Mouse (Mus musculus) heart, adult 18-20 months (tissue): ENCODE data around the gene Piezo1. TPM values are rescaled to one million over a fixed set of nuclear protein-coding genes. Genes with fewer than 3 reads are reported as not detected.

ENCODE experiments used
- DNase-seq, 2 experiments: peaks; one replicate each; pipeline ENCODE4 v3.0.0; 2021 to 2022; ENCODE audit warnings: mixed read lengths in 1 of 2
- total RNA-seq, 2 experiments: library from RNA; stranded (reverse); gene quantifications; 2 replicates each; pipeline ENCODE4 v1.2.3; 2021

Gene Piezo1
- total RNA-seq, 2 experiments from 2014 or later: 11.4 to 13.3 TPM

- DNase-seq: no peak
Observed at GRCm38 (mm10) chr8:122457171-122457570, 94.0 kb downstream of the Piezo1 start.

- no peak for DNase-seq
Observed at GRCm38 (mm10) chr8:122454409-122454808, 96.7 kb downstream of the Piezo1 start.

- peak; percentile 49 to 76 for DNase-seq
Observed at GRCm38 (mm10) chr8:122452154-122452553, 99.0 kb downstream of the Piezo1 start.

DNA sequence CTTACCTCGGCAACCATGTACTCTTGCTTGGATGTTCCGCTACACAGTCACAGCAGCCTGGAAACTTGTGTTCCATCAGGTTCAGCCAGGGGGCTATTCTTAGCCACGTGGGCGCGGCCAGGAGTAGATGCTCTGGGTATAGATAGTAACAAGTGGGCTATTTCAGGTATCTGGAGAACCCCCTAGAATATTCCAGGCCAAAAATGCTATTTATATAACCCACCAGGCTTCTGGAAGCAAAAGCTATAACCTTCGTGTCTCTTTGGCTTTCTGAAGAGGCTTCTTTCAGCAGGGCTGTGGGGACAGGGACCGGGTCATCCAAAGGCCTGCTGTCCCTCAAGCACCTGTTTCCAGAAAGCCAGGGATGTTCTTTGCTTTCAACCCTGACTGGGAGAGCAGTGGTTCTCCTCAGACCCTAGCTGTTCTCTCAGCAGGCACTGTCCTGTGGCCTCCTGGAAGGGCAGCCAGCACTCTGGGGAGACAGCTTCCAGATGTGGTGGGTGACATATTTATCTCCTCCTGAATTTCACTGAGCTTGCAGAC, 99.9 kb downstream of the Piezo1 start:
- DNase-seq: peak; percentile 72 to 84

- no peak for DNase-seq
Observed at GRCm38 (mm10) chr8:122445203-122445602, 105.9 kb downstream of the Piezo1 start.

- peak; percentile 91 to 92 for DNase-seq
Observed at GRCm38 (mm10) chr8:122444058-122444748, 106.9 kb downstream of the Piezo1 start.

DNA sequence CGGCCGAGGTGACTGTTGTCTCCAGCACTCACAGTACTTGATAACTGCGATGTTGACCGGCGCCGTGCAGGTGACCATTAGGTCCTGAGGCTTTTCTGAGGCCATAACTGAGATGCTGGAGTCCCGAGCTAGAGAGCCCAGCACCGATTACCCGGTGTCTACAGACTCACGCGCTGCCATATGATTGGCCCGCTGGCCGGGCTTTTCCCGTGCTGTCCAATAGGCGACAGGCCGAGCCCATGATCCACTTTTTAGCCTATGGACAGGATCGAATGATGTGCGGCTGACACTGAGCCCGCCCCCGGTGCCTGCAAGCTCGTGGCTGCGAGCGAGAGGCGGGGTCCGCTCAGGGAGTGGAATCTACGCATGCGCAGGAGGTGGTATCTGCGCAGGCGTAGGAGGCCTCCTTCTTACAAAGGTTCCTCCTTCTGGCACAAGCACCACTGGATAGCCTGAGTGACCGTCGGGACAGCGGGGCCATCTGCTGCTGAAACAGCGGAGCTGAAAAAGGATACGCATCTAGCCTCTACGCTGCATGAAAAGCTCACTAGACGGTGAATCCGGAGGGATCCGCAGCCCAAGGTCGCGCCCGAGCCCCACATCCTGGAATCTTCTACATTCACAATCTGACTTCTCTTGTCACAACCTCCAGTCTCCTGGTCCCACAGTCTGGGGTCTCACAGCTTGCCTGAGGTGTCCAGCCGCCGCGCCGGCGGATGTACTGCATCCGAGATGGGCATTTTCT, 107.7 kb downstream of the Piezo1 start, which contains the start of gene Mvd:
TSS of gene Mvd (minus strand) at position 161 of the 745 bp plus-strand sequence.
- peak; percentile 98 to 100 for DNase-seq

GRCm38 (mm10) chr8:122442781-122443180, 108.3 kb downstream of the Piezo1 start:
- DNase-seq: no peak

DNA sequence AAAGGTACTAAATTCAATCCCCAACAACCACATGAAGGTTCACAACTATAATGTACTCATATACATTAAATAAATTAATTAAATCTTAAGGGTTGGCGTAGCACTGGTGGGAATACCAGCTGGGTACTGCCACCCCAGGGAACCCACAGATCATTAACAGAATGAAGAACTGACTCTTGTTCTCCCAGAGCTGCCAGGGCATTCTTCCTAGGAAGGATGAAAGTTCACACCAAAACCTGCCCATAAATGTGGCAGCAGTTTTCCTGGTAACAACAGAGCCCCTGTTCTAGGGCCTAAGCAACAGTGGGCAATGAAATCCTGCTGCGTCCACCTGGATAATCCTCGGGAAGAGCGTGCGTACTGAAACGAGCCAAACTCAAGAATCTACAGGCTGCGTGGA, 108.8 kb downstream of the Piezo1 start:
- DNase-seq: no peak

DNA sequence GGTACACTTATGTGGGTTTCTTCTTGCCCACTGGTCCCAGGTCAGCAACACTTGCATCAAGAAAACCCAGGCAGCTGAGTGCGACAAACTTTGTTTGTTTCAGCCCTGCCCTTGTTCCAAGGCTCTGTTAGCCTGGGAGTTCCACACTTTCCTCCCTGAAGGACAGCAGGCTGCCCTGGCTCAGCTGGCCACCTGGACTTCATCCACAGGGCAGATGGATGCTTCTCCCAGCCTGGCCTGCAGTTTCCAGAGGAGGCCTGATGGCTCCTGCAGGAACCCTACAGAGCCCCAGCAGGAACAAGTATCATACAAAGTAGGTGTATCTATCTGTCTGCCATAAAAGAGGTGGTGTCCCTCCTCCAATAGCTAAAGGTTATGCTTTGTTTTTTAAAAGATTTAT, 109.8 kb downstream of the Piezo1 start:
- DNase-seq: no peak

DNA sequence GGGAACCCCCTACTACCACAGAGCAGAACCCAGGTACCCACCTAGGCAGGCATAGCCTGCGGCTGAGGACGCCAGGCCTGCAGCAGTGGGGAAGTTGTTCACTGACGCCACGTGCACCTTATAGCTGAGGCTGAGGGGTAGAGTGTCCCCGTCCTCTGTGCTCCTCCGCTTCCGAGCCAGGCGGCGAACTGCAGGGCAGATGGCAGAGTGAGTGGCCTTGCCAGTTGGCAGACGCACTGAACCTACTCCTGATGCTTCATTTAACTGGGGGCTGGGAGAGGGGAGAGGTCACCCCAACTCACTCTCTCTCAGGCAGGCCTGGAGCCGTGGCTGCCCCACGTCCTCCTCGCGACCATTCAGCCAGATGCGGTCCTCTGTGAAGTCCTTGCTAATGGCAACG, 111.8 kb downstream of the Piezo1 start:
- DNase-seq: no peak

DNA sequence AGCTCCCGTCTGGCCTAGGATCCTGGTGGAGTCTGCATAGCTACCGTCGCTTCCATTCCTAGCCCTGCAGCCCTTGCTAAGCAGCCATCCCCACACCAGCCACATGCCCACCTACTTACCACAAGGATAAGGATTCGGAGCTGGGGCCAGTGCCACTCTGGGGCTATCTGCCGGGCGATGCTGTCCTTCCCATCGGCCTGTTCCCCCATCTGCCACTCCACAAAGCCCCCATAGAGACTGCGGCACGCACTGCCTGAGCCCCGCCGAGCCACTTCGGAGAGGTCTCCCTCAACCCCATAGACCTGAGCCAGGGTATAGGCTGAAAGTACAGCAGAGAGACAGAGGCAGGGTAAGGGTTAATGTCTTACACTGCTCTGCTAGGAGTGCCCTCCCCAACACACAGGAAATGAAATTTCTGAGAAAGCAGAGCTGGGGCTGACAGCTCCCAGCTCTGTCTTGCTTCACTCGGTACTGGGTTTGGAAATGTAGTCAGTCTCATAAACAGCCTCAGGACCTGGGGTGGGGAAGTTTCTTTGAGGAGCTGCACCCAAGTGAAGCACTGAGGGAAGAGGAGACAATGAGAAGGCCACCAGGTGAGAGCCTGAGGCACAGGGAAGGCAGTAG, 113.3 kb downstream of the Piezo1 start:
- DNase-seq: no peak

GRCm38 (mm10) chr8:122436586-122437125, 114.5 kb downstream of the Piezo1 start:
- no peak for DNase-seq

DNA sequence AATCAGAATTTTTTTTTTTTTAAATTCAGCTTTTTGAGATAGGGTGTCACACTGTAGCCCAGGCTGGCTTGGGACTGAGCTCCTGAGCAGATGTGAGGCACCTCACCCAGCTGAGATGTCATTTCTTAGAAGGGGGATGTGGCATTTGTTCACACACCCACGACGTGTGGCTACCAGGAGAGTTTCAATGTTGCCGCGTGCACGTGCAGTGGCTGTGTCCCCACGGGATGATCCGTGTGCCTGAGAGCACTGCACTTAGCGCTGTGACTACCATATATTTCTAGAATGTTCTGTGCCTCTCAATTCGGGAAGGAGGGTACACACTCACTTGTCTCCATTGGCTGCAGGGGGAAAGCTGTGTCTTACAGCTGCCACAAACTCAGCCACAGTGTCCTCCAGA, 115.0 kb downstream of the Piezo1 start:
- no peak for DNase-seq

GRCm38 (mm10) chr8:122435375-122435774, 115.8 kb downstream of the Piezo1 start:
- DNase-seq: no peak

GRCm38 (mm10) chr8:122433269-122433905, 117.7 kb downstream of the Piezo1 start:
- DNase-seq: no peak

DNA sequence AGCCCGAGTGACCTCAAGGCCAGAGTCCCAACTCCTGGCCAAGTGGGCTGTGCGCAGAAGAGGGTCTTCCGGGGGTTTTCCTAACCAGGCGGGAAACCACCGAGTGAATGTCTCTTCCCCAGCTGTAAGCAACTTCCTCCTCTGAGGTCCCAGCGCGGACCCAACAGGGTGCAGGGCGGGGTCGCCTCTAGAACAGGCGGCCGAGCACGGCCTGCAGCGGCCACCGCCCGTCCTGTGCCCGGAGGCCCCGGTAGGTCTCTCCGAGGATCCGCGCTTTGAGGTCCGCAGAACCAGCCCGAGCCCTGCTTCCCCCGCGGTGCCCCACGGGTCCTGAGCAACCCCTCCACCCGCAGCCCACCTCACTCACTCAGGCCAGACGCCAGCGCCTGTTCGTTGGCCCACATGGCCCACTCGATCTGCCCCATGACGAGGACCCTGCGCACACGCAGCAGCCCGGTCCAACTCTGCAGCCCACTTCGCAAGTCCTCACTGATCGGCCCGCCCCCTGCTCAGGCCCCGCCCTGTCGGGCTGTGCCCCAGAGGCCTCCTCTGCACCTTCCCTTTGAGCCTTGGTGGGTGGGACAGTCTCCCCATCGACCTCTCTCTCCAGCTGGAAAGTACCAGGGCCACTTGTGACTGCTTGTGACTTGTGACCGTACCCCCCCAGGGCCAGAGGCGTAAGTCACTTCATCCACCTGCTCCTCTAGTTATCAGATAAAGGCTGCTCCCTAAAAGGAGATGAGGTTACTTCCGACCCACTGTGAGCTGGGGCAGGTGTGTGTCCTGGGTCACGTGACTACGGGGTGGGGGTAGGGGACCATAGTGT, 118.5 kb downstream of the Piezo1 start, which contains the start of gene Cyba:
TSS of gene Cyba (minus strand) at position 488 of the 826 bp plus-strand sequence.
- DNase-seq: peak; percentile 85 to 89
